Mouse (Mus musculus): ENCODE results near the gene Coro1b. TPM values are rescaled to one million over a fixed set of nuclear protein-coding genes. Genes with fewer than 3 reads are reported as not detected.

Coro1b gene
- total RNA-seq, 2 experiments from 2014 or later = 82.0 to 88.5 TPM

Other genes starting within 250 kb of the Coro1b start
- 10 to 100 TPM; 19.1 to 26.0 TPM for gene Tcirg1, start 241.5 kb upstream of the Coro1b start, total RNA-seq (2021)
- 100 to 1,000 TPM; 134 to 139 TPM for gene Ndufs8, start 235.8 kb upstream of the Coro1b start, total RNA-seq (2021)
- gene Aldh3b1, start 218.8 kb upstream of the Coro1b start, total RNA-seq (2021) = 1 to 10 TPM; 1.3 to 1.7 TPM
- 10 to 100 TPM; 13.9 to 20.7 TPM for gene Unc93b1, start 213.4 kb upstream of the Coro1b start, total RNA-seq (2021)
- gene Aldh3b3, start 190.0 kb upstream of the Coro1b start, total RNA-seq (2021) = not detected
- gene Aldh3b2, start 176.3 kb upstream of the Coro1b start, total RNA-seq (2021) = 1 to 10 TPM; 1.3 to 1.4 TPM
- 1 to 10 TPM; 1.9 to 2.2 TPM for gene Acy3, start 162.0 kb upstream of the Coro1b start, total RNA-seq (2021)
- not detected for gene Tbx10, start 155.9 kb upstream of the Coro1b start, total RNA-seq (2021)
- gene Nudt8, start 148.0 kb upstream of the Coro1b start, total RNA-seq (2021) = 1 to 10 TPM; 9.0 to 9.4 TPM
- 1 to 10 TPM; 1.7 TPM for gene Gm49405, start 148.0 kb upstream of the Coro1b start, total RNA-seq (2021)
- gene Doc2g, start 145.3 kb upstream of the Coro1b start, total RNA-seq (2021) = 1 to 10 TPM; 2.9 to 3.3 TPM
- 100 to 1,000 TPM; 197 to 207 TPM for gene Ndufv1, start 135.8 kb upstream of the Coro1b start, total RNA-seq (2021)
- gene Gstp1, start 110.6 kb upstream of the Coro1b start, total RNA-seq (2021) = 100 to 1,000 TPM; 263 to 285 TPM
- 10 to 100 TPM; 18.5 to 23.6 TPM for gene Gstp2, start 102.6 kb upstream of the Coro1b start, total RNA-seq (2021)
- gene Gstp3, start 89.0 kb upstream of the Coro1b start, total RNA-seq (2021) = not detected
- not detected for gene Cabp2, start 67.0 kb upstream of the Coro1b start, total RNA-seq (2021)
- 10 to 100 TPM; 21.5 to 23.6 TPM for gene Cdk2ap2, start 51.4 kb upstream of the Coro1b start, total RNA-seq (2021)
- gene Pitpnm1, start 48.6 kb upstream of the Coro1b start, total RNA-seq (2021) = 100 to 1,000 TPM; 178 to 201 TPM
- gene Aip, start 22.8 kb upstream of the Coro1b start, total RNA-seq (2021) = 10 to 100 TPM; 74.6 to 76.5 TPM
- gene Gpr152, start 8.8 kb upstream of the Coro1b start, total RNA-seq (2021) = not detected
- gene Cabp4, start 4.6 kb upstream of the Coro1b start, total RNA-seq (2021) = under 1 TPM in 1 of 2 experiments, not detected in 1; 0.30 TPM
- gene Ptprcap, start 5.0 kb downstream of the Coro1b start, total RNA-seq (2021) = 1 to 10 TPM; 1.3 to 2.5 TPM
- gene Rps6kb2, start 14.7 kb downstream of the Coro1b start, total RNA-seq (2021) = 10 to 100 TPM; 31.6 to 39.9 TPM
- gene Carns1, start 26.9 kb downstream of the Coro1b start, total RNA-seq (2021) = 1 to 10 TPM; 3.0 to 3.6 TPM
- 1 to 10 TPM; 1.6 to 2.1 TPM for gene Tbc1d10c, start 42.7 kb downstream of the Coro1b start, total RNA-seq (2021)
- 100 to 1,000 TPM; 295 to 307 TPM for gene Ppp1ca, start 43.4 kb downstream of the Coro1b start, total RNA-seq (2021)
- gene Rad9a, start 53.0 kb downstream of the Coro1b start, total RNA-seq (2021) = 1 to 10 TPM; 8.0 to 8.9 TPM
- gene Clcf1, start 65.6 kb downstream of the Coro1b start, total RNA-seq (2021) = under 1 TPM; 0.36 to 0.75 TPM
- not detected for gene AC109138.7, start 65.7 kb downstream of the Coro1b start, total RNA-seq (2021)
- 10 to 100 TPM; 14.4 to 15.8 TPM for gene Pold4, start 83.3 kb downstream of the Coro1b start, total RNA-seq (2021)
- gene Ssh3, start 120.6 kb downstream of the Coro1b start, total RNA-seq (2021) = 10 to 100 TPM; 49.0 to 66.1 TPM
- gene Ankrd13d, start 134.5 kb downstream of the Coro1b start, total RNA-seq (2021) = 10 to 100 TPM; 76.3 to 89.4 TPM
- gene Grk2, start 157.6 kb downstream of the Coro1b start, total RNA-seq (2021) = 100 to 1,000 TPM; 141 to 147 TPM
- gene Kdm2a, start 249.7 kb downstream of the Coro1b start, total RNA-seq (2021) = 10 to 100 TPM; 70.1 to 71.5 TPM

Measured in layer of hippocampus, postnatal 10 days (tissue).